Mouse (Mus musculus) megakaryocyte progenitor cell, adult 5-6 weeks (primary cell): Measurements from ENCODE around the gene Hils1. TPM values are rescaled to one million over a fixed set of nuclear protein-coding genes. Genes with fewer than 3 reads are reported as not detected.

Source experiments
- ATAC-seq: replicated peaks from 2 replicates; pipeline ENCODE4 v1.8.0; 2016; ENCODE audit warnings: mild to moderate bottlenecking, moderate TSS enrichment, inconsistent platforms; ENCODE audit not compliant: poor library complexity
- total RNA-seq, 2 experiments: library from RNA; stranded (forward) in 1 of 2; stranded (reverse) in 1 of 2; fragments of 157-497, 149-512 nt in 1 of 2; fragments of 200-1000 nt in 1 of 2; gene quantifications; 2 replicates each; pipeline versions ENCODE4 v1.2.3 to v1.2.4; 2015 to 2017

The Hils1 gene
- total RNA-seq (2015) (not detected in 2 replicates), total RNA-seq (2017) (not detected in 2 replicates)

- 0 out of 2 replicates have a peak, but pooled peaks have one; percentile 32 for ATAC-seq
Observed at GRCm38 (mm10) chr11:94967419-94967818, at the start of gene Hils1. TSS of gene Hils1 (plus strand) at chr11:94967593.

- no peak for ATAC-seq
Observed at GRCm38 (mm10) chr11:94917717-94918116, 49.7 kb upstream of the Hils1 start.

GRCm38 (mm10) chr11:94920996-94921401 lies 46.4 kb upstream of the Hils1 start:
- ATAC-seq, result no peak

GRCm38 (mm10) chr11:94924977-94925376 lies 42.4 kb upstream of the Hils1 start:
- ATAC-seq, result no peak

- ATAC-seq, result no peak
Observed at GRCm38 (mm10) chr11:94926431-94926830, 41.0 kb upstream of the Hils1 start.

GRCm38 (mm10) chr11:94927771-94928291 lies 39.6 kb upstream of the Hils1 start:
- no peak for ATAC-seq

GRCm38 (mm10) chr11:94928820-94929219 lies 38.6 kb upstream of the Hils1 start:
- peak; percentile 88 for ATAC-seq

- no peak for ATAC-seq
Observed at GRCm38 (mm10) chr11:94929599-94929998, 37.8 kb upstream of the Hils1 start.

- no peak for ATAC-seq
Observed at GRCm38 (mm10) chr11:94930151-94930550, 37.2 kb upstream of the Hils1 start.

- no peak for ATAC-seq
Observed at GRCm38 (mm10) chr11:94933584-94933983, 33.8 kb upstream of the Hils1 start.

GRCm38 (mm10) chr11:94934526-94934925 lies 32.9 kb upstream of the Hils1 start:
- no peak for ATAC-seq

GRCm38 (mm10) chr11:94936045-94936444 lies 31.3 kb upstream of the Hils1 start, which contains the start of gene Col1a1:
TSS of gene Col1a1 (plus strand) at chr11:94936224.
- ATAC-seq, result no peak

GRCm38 (mm10) chr11:94936851-94937295 lies 30.5 kb upstream of the Hils1 start:
- ATAC-seq, result peak; percentile 85

GRCm38 (mm10) chr11:94937335-94937781 lies 30.0 kb upstream of the Hils1 start:
- peak; percentile 26; the same call in 1 of the 2 replicates for ATAC-seq

GRCm38 (mm10) chr11:94937787-94938186 lies 29.6 kb upstream of the Hils1 start:
- 0 out of 2 replicates have a peak, but pooled peaks have one; percentile 6 for ATAC-seq

- no peak for ATAC-seq
Observed at GRCm38 (mm10) chr11:94938296-94938695, 29.1 kb upstream of the Hils1 start.

GRCm38 (mm10) chr11:94939280-94939679 lies 28.1 kb upstream of the Hils1 start:
- peak; percentile 54; the same call in 1 of the 2 replicates for ATAC-seq

- ATAC-seq, result no peak
Observed at GRCm38 (mm10) chr11:94941121-94941520, 26.3 kb upstream of the Hils1 start.

GRCm38 (mm10) chr11:94941776-94942175 lies 25.6 kb upstream of the Hils1 start:
- no peak for ATAC-seq

- ATAC-seq, result peak; percentile 56
Observed at GRCm38 (mm10) chr11:94942282-94943023, 24.9 kb upstream of the Hils1 start.

- ATAC-seq, result no peak
Observed at GRCm38 (mm10) chr11:94943054-94943453, 24.3 kb upstream of the Hils1 start.

- no peak for ATAC-seq
Observed at GRCm38 (mm10) chr11:94944295-94944694, 23.1 kb upstream of the Hils1 start.
